Mouse (Mus musculus) heart, embryonic 14.5 days (tissue): ENCODE results near the gene Abcg5. TPM values are rescaled to one million over a fixed set of nuclear protein-coding genes. Genes with fewer than 3 reads are reported as not detected.

Experiments
- ATAC-seq: fragments of 200-750 bp; cut with Nextera tagmentation; 2 replicates; pipeline ENCODE4 v1.8.0; 2017; ENCODE audit warnings: low read depth, moderate TSS enrichment; ENCODE audit not compliant: insufficient number of reproducible peaks, insufficient read depth, low FRiP score
- H3K27ac ChIP-seq, 2 experiments: fragments of 200-500 bp in 1 of 2; fragments of 300-500 bp in 1 of 2; sonication (generic) in 1 of 2; replicated peaks in 1 of 2; 2 replicates each; pipeline ENCODE4 v1.5.1; 2012 to 2014; ENCODE audit warnings: low read depth in 2 of 2, low read length in 2 of 2, control low read depth in 1 of 2, mild to moderate bottlenecking in 1 of 2, mixed read lengths in 1 of 2; ENCODE audit not compliant: control insufficient read depth in 1 of 2, insufficient read depth in 1 of 2
- H3K27me3 ChIP-seq: fragments of 300-500 bp; sonication (generic); 2 replicates; pipeline ENCODE4 v1.6.1; 2014; ENCODE audit warnings: mild to moderate bottlenecking, low read length, control low read depth; ENCODE audit not compliant: control insufficient read depth, insufficient read depth
- H3K36me3 ChIP-seq: fragments of 300-500 bp; sonication (generic); 2 replicates; pipeline ENCODE4 v1.6.1; 2014; ENCODE audit warnings: mild to moderate bottlenecking, control low read depth, low read length, mixed read lengths; ENCODE audit not compliant: control insufficient read depth, insufficient read depth
- H3K4me1 ChIP-seq, 2 experiments: fragments of 200-500 bp in 1 of 2; fragments of 300-500 bp in 1 of 2; sonication (generic) in 1 of 2; 2 replicates each; pipeline ENCODE4 v1.6.1; 2012 to 2014; ENCODE audit warnings: low read length in 2 of 2, control low read depth in 1 of 2, mixed read lengths in 1 of 2; ENCODE audit not compliant: control insufficient read depth in 2 of 2, insufficient read depth in 2 of 2
- H3K4me2 ChIP-seq: fragments of 300-500 bp; sonication (generic); 2 replicates; pipeline ENCODE4 v1.6.1; 2014; ENCODE audit warnings: mild to moderate bottlenecking, low read length
- H3K4me3 ChIP-seq, 2 experiments: fragments of 200-500 bp in 1 of 2; fragments of 300-500 bp in 1 of 2; sonication (generic) in 1 of 2; 2 replicates each; pipeline ENCODE4 v1.5.1; 2012 to 2014; ENCODE audit warnings: low read length in 2 of 2, mild to moderate bottlenecking in 2 of 2, control low read depth in 1 of 2, low read depth in 1 of 2, moderate library complexity in 1 of 2; ENCODE audit not compliant: control insufficient read depth in 1 of 2, insufficient read depth in 1 of 2
- H3K9ac ChIP-seq: fragments of 300-500 bp; sonication (generic); 2 replicates; pipeline ENCODE4 v1.6.1; 2014; ENCODE audit warnings: mild to moderate bottlenecking, low read length
- H3K9me3 ChIP-seq: fragments of 300-500 bp; sonication (generic); 2 replicates; pipeline ENCODE4 v1.6.1; 2016; ENCODE audit warnings: low read length, control low read depth; ENCODE audit not compliant: control insufficient read depth
- WGBS: fragments of 180-500 bp; shearing (Covaris S2); extraction: QIAGEN DNeasy Blood & Tissue Kit; methylation state at CpG from one replicate; pipeline ENCODE4 v1.1.7; 2014; 5-methylcytosine and 5-hydroxymethylcytosine counted together
- polyA plus RNA-seq: library from polyadenylated mRNA; unstranded; fragments of >200 nt; fragmentation: Nextera tagmentation; extraction: Ambion mirVana; gene quantifications from 2 replicates; pipeline ENCODE4 v1.2.1, GENCODE M21; 2014

Abcg5 gene
- polyA plus RNA-seq, 1 experiment from 2014 or later, result 0.27 TPM

DNA sequence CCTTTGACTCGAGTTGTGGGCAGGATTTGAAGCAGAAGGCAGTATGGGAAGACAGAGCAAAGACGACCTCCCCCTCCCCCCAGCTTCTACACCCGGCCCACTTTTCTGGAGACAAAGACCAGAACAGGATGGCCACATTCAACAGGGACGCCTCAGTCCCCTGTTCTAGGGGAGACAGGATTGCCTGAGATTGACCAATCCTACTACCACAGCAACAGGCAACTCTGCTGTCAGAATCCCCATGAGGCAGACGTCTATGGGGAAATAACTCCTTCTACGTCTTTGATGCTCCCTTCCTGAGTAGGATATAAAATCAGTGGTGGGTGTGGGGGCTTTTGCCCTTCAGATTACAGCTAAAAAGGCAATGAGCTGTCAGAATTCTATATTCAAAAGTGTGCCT lies 1.5 kb upstream of the Abcg5 start:
- no peaks in the 10 kb centered on the region for H3K4me1 ChIP-seq
- 51% methylated on average over 6 of the region's 6 CpGs for WGBS
- no peak overlapping the region for H3K4me2 ChIP-seq
- no peaks in the 10 kb centered on the region for H3K36me3 ChIP-seq
- no peak overlapping the region for H3K4me3 ChIP-seq
- H3K9ac ChIP-seq, result no peak overlapping the region
- no peaks in the 10 kb centered on the region for H3K9me3 ChIP-seq
- H3K27ac ChIP-seq, result no peak overlapping the region
- no peak for ATAC-seq
- no peaks in the 10 kb centered on the region for H3K27me3 ChIP-seq

DNA sequence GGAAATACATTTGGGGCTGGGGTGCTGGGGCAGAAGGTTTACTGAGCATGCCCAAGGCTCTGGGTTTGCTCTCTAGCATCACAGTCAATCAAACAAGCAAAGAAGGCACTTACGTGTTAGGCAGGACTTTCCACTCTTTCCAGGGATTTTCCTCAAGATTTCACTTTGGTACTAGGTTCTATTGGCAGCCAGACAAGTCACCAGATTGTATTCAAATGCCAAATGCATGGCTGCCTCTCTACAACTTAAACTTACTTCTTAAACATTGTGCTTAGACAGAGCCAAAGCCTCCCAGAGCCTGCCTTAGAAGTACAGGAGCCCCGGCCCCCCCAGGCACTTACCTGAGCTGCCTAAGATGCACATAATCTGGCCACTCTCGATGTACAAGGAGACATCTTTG lies 1.1 kb downstream of the Abcg5 start:
- Histone ChIP-seq H3K4me3 (no peak overlapping the region), H3K4me1 (no peaks in the 10 kb centered on the region), H3K27me3 (no peaks in the 10 kb centered on the region), H3K9ac (no peak overlapping the region), H3K4me2 (no peak overlapping the region), H3K9me3 (no peaks in the 10 kb centered on the region), H3K27ac (no peak overlapping the region), H3K36me3 (no peaks in the 10 kb centered on the region)
- no peak for ATAC-seq
- WGBS, result 79% methylated on average over 3 of the region's 3 CpGs

DNA sequence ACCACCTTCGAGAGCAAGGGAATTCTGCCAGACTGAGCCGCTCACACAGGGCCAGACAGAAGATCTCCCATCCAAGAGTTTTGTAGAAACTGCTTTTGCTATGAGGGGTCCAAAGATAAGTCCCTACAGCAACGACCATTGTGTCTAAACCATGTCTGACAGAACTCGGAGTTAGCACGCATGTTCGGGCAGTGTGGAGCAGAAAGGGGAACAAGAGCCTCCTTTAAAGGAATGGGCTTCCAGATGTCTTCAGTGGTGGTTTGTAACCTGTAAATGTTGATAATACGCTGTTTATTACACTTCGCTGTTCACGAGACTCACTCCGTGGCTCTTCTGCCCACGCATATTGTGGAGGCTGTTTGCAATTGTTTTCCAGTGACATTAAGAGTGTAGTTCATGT lies 5.2 kb downstream of the Abcg5 start:
- Histone ChIP-seq H3K27me3 (peaks cover 12% of the 10 kb centered on the region), H3K4me3 (no peak overlapping the region), H3K36me3 (no peaks in the 10 kb centered on the region), H3K27ac (no peak overlapping the region), H3K9me3 (no peaks in the 10 kb centered on the region), H3K9ac (no peak overlapping the region), H3K4me1 (peaks cover 3 to 7% of the 10 kb centered on the region in 2 experiments; a peak in 2 of 4 replicates), H3K4me2 (no peak overlapping the region)
- ATAC-seq, result no peak
- WGBS, result 88% methylated on average over 11 of the region's 11 CpGs

DNA sequence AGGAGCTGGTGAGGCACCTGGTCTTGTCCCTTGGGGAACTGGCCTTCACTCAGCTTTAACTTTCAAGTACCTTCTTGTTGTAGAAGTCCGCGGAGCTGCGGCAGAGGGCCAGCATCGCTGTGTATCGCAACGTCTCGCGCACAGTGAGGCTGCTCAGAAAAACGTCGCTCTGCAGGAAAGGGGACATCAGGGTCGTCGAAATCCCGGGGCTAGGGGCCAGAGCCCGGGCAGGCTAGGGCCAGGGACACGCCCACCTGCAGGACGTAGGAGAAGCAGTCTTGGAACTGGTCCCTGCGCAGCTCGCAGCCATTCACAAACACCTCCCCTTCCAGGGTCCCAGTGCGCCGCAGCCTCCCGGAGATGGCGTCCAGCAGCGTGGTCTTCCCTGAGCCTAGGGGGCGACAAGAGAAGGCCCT lies 6.9 kb downstream of the Abcg5 start, which contains the start of gene Abcg8:
Gene Abcg8, plus strand, starts transcription at position 352 of the 416 bp plus-strand sequence.
- Histone ChIP-seq H3K4me3 (peak within 1 kb of the TSS; percentile 43 to 49), H3K27ac (no peak within 1 kb of the TSS), H3K9me3 (no peaks in the 10 kb centered on the region), H3K9ac (peak within 1 kb of the TSS; percentile 62), H3K36me3 (no peaks in the 10 kb centered on the region), H3K4me1 (peaks cover 3 to 7% of the 10 kb centered on the region in 2 experiments; a peak in 2 of 4 replicates), H3K4me2 (peak within 1 kb of the TSS; percentile 91), H3K27me3 (peaks cover 12% of the 10 kb centered on the region)
- under 1% methylated on average over 24 of the region's 24 CpGs for WGBS
- no peak for ATAC-seq

DNA sequence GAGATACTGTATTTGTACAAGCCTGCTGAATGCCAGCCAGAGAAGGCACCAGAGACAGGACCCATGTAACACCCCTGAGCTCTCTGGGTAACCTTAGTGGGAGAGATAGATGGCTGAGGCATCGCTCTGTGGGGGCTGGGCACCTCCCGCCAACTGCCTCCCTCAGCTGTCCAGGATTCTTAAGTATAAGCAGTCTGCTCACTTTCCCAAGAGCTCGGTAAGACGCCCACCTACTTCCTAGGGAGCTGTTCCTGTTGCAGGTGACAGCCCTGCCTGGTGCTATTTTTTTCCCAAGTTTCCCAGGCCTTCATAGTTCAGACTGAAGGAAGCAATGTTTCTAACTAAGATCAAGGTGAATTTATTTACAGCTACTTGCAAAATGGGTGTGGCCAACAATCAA lies 7.6 kb downstream of the Abcg5 start:
- Histone ChIP-seq H3K4me1 (peaks cover 3 to 7% of the 10 kb centered on the region in 2 experiments; a peak in 2 of 4 replicates), H3K27me3 (peaks cover 12% of the 10 kb centered on the region), H3K36me3 (no peaks in the 10 kb centered on the region), H3K4me3 (no peak overlapping the region), H3K4me2 (peak overlapping the region; percentile 91; the same call in 1 of the 2 replicates), H3K9ac (no peak overlapping the region), H3K9me3 (no peaks in the 10 kb centered on the region), H3K27ac (no peak overlapping the region)
- 52% methylated on average over 4 of the region's 4 CpGs for WGBS
- no peak for ATAC-seq

DNA sequence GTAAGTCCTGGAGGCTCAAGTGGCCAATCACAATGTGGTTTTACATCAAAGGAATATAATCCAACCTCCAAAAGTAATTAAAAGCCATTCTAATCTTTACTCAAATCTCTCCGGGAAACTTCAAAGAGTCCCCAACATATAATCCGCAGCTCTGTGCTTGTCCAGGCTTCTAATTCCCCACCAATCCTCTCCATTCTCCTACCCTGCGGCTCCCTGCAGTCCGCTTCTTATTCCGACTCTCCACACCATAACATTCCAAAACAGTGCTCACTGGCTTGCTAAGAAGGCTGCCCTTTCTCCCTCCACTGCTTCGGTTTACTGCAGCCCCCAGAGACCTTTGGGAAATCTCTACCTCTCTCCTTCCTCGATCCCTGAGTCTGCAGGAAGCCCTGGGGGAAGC lies 8.8 kb downstream of the Abcg5 start:
- WGBS, result 44% methylated on average over 7 of the region's 7 CpGs
- Histone ChIP-seq H3K9me3 (no peaks in the 10 kb centered on the region), H3K9ac (no peak overlapping the region), H3K4me3 (no peak overlapping the region), H3K27me3 (peaks cover 12% of the 10 kb centered on the region), H3K36me3 (no peaks in the 10 kb centered on the region), H3K4me2 (no peak overlapping the region), H3K4me1 (peaks cover 3 to 7% of the 10 kb centered on the region in 2 experiments; a peak in 2 of 4 replicates), H3K27ac (no peak overlapping the region)
- no peak for ATAC-seq

DNA sequence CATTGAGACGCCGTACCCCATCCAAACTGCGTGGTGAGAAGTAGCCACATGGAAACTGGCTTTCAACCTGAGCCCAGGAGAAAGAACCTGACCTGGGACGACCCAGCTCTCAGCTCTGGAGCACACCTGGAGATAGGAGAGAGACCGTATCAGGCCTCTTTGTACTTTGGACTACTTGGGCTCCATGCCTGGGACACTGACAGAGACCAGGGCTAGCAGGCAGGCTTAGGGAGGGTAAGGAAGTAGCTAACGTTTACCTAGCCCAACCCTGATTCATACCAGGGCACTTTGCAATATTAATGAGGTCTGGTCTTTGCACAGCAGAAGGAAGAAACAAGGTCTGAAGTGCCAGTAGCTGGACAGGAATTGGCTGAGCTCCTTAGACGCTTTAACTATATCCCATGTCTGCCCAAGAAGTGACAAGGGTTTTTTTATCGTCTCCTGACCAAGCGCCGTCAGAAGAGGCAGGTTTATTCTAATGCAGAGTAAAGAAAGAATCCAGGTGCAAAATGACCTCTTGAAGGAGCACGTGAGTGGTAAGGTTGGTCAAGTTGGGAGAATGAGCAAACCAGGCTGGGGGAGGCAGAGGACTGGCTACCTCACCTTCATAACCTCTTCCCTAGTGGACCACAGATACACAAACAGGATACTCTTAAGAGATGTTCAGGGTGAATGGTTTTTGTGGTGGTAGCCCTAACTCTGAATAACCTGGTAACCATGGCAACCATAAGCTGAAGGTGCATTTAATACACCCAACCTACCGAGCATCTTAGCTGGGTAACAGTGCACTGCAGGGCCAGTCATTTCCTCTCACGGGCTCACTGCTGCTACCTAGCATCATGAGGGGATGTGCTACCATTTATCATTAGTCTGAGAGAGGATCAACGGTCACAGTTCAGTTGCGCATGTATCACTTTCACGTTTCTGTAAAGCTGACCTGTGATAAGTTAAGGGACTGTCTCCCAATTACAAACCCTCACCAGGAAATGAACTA lies 10.1 kb downstream of the Abcg5 start:
- H3K9ac ChIP-seq, result no peak overlapping the region
- peaks cover 12% of the 10 kb centered on the region for H3K27me3 ChIP-seq
- H3K4me1 ChIP-seq, result peaks cover 3 to 7% of the 10 kb centered on the region in 2 experiments; a peak in 2 of 4 replicates
- no peaks in the 10 kb centered on the region for H3K9me3 ChIP-seq
- no peaks in the 10 kb centered on the region for H3K36me3 ChIP-seq
- no peak overlapping the region for H3K4me2 ChIP-seq
- no peak for ATAC-seq
- 72% methylated on average over 16 of the region's 16 CpGs for WGBS
- no peak overlapping the region for H3K4me3 ChIP-seq
- H3K27ac ChIP-seq, result no peak overlapping the region
